Mouse (Mus musculus) erythroblast, embryonic 14.5 days (primary cell): ENCODE measurements around the gene Brd9. TPM values are rescaled to one million over a fixed set of nuclear protein-coding genes. Genes with fewer than 3 reads are reported as not detected.

Experiments used
- H3K27me3 ChIP-seq: 2 replicates; pipeline ENCODE4 v1.6.1; 2012; ENCODE audit warnings: inconsistent platforms; ENCODE audit not compliant: control insufficient read depth
- H3K36me3 ChIP-seq: 2 replicates; pipeline ENCODE4 v1.6.1; 2012; ENCODE audit warnings: mild to moderate bottlenecking, inconsistent platforms; ENCODE audit not compliant: control insufficient read depth
- H3K4me1 ChIP-seq: 2 replicates; pipeline ENCODE4 v1.6.1; 2012; ENCODE audit warnings: inconsistent platforms; ENCODE audit not compliant: control insufficient read depth
- H3K4me3 ChIP-seq: replicated peaks from 2 replicates; pipeline ENCODE3; 2012; ENCODE audit warnings: moderate library complexity, mild to moderate bottlenecking, inconsistent platforms
- H3K9me3 ChIP-seq: 2 replicates; pipeline ENCODE4 v1.6.1; 2012; ENCODE audit warnings: low read length, inconsistent platforms, mixed read lengths; ENCODE audit not compliant: control insufficient read depth
- GATA1 ChIP-seq: IDR thresholded peaks from 2 replicates; pipeline ENCODE4 v1.6.1; 2012; ENCODE audit warnings: low read length, inconsistent platforms, mixed read lengths
- TAL1 ChIP-seq: IDR thresholded peaks from 3 replicates; pipeline ENCODE4 v1.6.1; 2012; ENCODE audit warnings: low read length, inconsistent platforms, mixed read lengths
- polyA plus RNA-seq: library from polyadenylated mRNA; stranded (reverse); fragments of >175 nt; gene quantifications from 2 replicates; pipeline ENCODE4 v1.2.3, GENCODE M21; 2012

Brd9 gene
- polyA plus RNA-seq, 1 experiment: 6.7 TPM

GRCm38 (mm10) chr13:74008948-74009718 lies 71.5 kb downstream of the Brd9 start, which contains the start of gene Tppp:
Tppp (plus strand) TSS chr13:74009407.
- peaks cover 30% of the 10 kb centered on the region for H3K4me1 ChIP-seq
- TF ChIP-seq TAL1 (no peak), GATA1 (no peak)
- no peaks in the 10 kb centered on the region for H3K36me3 ChIP-seq
- peak within 1 kb of the TSS; percentile 65 for H3K4me3 ChIP-seq
- no peaks in the 10 kb centered on the region for H3K9me3 ChIP-seq
- peaks cover 78% of the 10 kb centered on the region for H3K27me3 ChIP-seq

- Histone ChIP-seq H3K4me1 (peaks cover 27% of the 10 kb centered on the region), H3K27me3 (peaks cover 83% of the 10 kb centered on the region), H3K36me3 (no peaks in the 10 kb centered on the region), H3K4me3 (peak overlapping the region; percentile 65), H3K9me3 (no peaks in the 10 kb centered on the region)
- TF ChIP-seq GATA1: no peak
- no peak for TF ChIP-seq TAL1
These were observed 72.4 kb downstream of the Brd9 start for GRCm38 (mm10) chr13:74009791-74010614.

Other genes starting within 250 kb of the Brd9 start
- gene Slc6a19, start 232.9 kb upstream of the Brd9 start, polyA plus RNA-seq: not detected in 2 replicates
- gene Slc12a7, start 204.7 kb upstream of the Brd9 start, polyA plus RNA-seq: 0.04 and 0.20 TPM in 2 replicates
- not detected in 2 replicates for gene Nkd2, start 90.2 kb upstream of the Brd9 start, polyA plus RNA-seq
- 0.09 and 0.15 TPM in 2 replicates for gene Trip13, start within 50 bp of the Brd9 start, polyA plus RNA-seq
- gene Zdhhc11, start 26.0 kb downstream of the Brd9 start, polyA plus RNA-seq: not detected in 2 replicates
- 0.02 TPM in 1 of 2 replicates, not detected in the other for gene Tppp, start 71.6 kb downstream of the Brd9 start, polyA plus RNA-seq
- gene Cep72, start 124.5 kb downstream of the Brd9 start, polyA plus RNA-seq: 0.34 and 0.61 TPM in 2 replicates
- gene Slc9a3, start 183.6 kb downstream of the Brd9 start, polyA plus RNA-seq: not detected in 2 replicates